Mouse (Mus musculus) myocyte (in vitro differentiated cells): ENCODE results near the gene Msrb2.

Experiments used
- E2F4 ChIP-seq: IDR thresholded peaks from one replicate; pipeline ENCODE4 v1.6.1; 2011; ENCODE audit warnings: mild to moderate bottlenecking, control low read depth, moderate library complexity; ENCODE audit not compliant: insufficient read depth
- MAX ChIP-seq: IDR thresholded peaks from one replicate; pipeline ENCODE4 v1.6.1; 2011; ENCODE audit warnings: low read depth, mild to moderate bottlenecking, control low read depth
- MYOD1 ChIP-seq, 3 experiments: IDR thresholded peaks; one replicate each; pipeline ENCODE4 v1.6.1; 2011; ENCODE audit warnings: control low read depth in 2 of 3, low read depth in 2 of 3, mild to moderate bottlenecking in 2 of 3, moderate library complexity in 1 of 3; ENCODE audit not compliant: insufficient read length in 2 of 3, control insufficient read depth in 1 of 3
- MYOG ChIP-seq, 3 experiments: IDR thresholded peaks; one replicate each; pipeline ENCODE4 v1.6.1; 2011; ENCODE audit warnings: control low read depth in 2 of 3, low read depth in 2 of 3, mild to moderate bottlenecking in 2 of 3; ENCODE audit not compliant: insufficient read length in 2 of 3, control insufficient read depth in 1 of 3, insufficient read depth in 1 of 3
- POLR2A ChIP-seq: IDR thresholded peaks from one replicate; pipeline ENCODE4 v1.6.1; 2011; ENCODE audit warnings: low read depth, mild to moderate bottlenecking, control low read depth, moderate library complexity; ENCODE audit not compliant: insufficient read length
- POLR2AphosphoS2 ChIP-seq: IDR thresholded peaks from one replicate; pipeline ENCODE4 v1.6.1; 2011; ENCODE audit warnings: low read depth, control low read depth; ENCODE audit not compliant: insufficient read length
- REST ChIP-seq: IDR thresholded peaks from one replicate; pipeline ENCODE4 v1.6.1; 2011; ENCODE audit warnings: mild to moderate bottlenecking, control low read depth, moderate library complexity; ENCODE audit not compliant: insufficient read depth, insufficient read length
- TCF3 ChIP-seq: IDR thresholded peaks from one replicate; pipeline ENCODE4 v1.6.1; 2011; ENCODE audit warnings: low read depth, control low read depth; ENCODE audit not compliant: insufficient read length
- USF1 ChIP-seq: IDR thresholded peaks from one replicate; pipeline ENCODE4 v1.6.1; 2011; ENCODE audit warnings: low read depth, mild to moderate bottlenecking, control low read depth, moderate library complexity

- TF ChIP-seq POLR2A (no peak), MAX (no peak), E2F4 (no peak), POLR2AphosphoS2 (no peak), MYOD1 (IDR thresholded peaks at IDR 0.05; ENCODE audit: control insufficient read depth in 1 of 3, insufficient read length in 2 of 3, low read depth in 2 of 3) (no peak), USF1 (no peak), MYOG (IDR thresholded peaks at IDR 0.05; ENCODE audit: control insufficient read depth in 1 of 3, insufficient read depth in 1 of 3, insufficient read length in 2 of 3, low read depth in 2 of 3) (no peak), TCF3 (no peak), REST (no peak)
Measured at GRCm38 (mm10) chr2:19344636-19345413, 26.4 kb upstream of the Msrb2 start.
